Mouse (Mus musculus): ENCODE measurements around the gene H2-DMb2. TPM values are rescaled to one million over a fixed set of nuclear protein-coding genes. Genes with fewer than 3 reads are reported as not detected.

The H2-DMb2 gene
- polyA plus RNA-seq, 1 experiment, result not detected

DNA sequence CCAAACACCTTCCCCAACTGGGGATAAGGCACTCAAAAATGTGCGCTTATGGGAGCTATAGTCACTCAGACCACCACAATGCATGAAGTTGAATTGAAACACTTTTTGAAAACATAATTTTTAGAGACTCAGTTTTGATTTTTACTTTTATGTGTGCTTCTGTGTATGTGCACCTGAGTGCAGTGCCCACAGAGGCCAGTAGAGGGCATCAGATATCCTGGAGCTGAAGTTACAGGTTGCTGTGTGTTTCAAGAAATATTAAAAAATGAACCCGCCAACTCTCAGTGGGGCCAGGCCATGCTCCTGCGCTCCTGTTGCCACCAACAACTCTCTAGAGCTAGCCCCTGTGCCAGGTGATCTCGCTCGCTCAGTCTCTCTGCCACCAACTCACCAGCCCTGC, 29.4 kb downstream of the H2-DMb2 start:
- H3K36me3 ChIP-seq (ENCODE audit: control insufficient read depth, insufficient read depth), result no peaks in the 10 kb centered on the region
- no peak overlapping the region for H3ac ChIP-seq (ENCODE audit: control insufficient read depth, insufficient read length)
- H3K4me3 ChIP-seq, result no peak overlapping the region
- no peak overlapping the region for H3K4me2 ChIP-seq (ENCODE audit: low read depth)
- peaks cover 3% of the 10 kb centered on the region for H3K27me3 ChIP-seq (ENCODE audit: control insufficient read depth, insufficient read depth, insufficient read length)
- no peaks in the 10 kb centered on the region for H3K79me2 ChIP-seq (ENCODE audit: control insufficient read depth, insufficient read depth)
- no peak for TF ChIP-seq POLR2A (IDR thresholded peaks at IDR 0.05; ENCODE audit: insufficient read length, low read depth)
- no peak for TF ChIP-seq MYOG (IDR thresholded peaks at IDR 0.05; ENCODE audit: control insufficient read depth in 1 of 3, insufficient read depth in 1 of 3, insufficient read length in 2 of 3, low read depth in 2 of 3)
- no peak for TF ChIP-seq MAX (IDR thresholded peaks at IDR 0.05; ENCODE audit: low read depth)
- TF ChIP-seq MYOD1 (IDR thresholded peaks at IDR 0.05; ENCODE audit: control insufficient read depth in 1 of 3, insufficient read length in 2 of 3, low read depth in 2 of 3), result no peak
- no peak for TF ChIP-seq USF1 (IDR thresholded peaks at IDR 0.05; ENCODE audit: low read depth)
- TF ChIP-seq CEBPB (IDR thresholded peaks at IDR 0.05; ENCODE audit: insufficient read depth, poor library complexity, severe bottlenecking), result no peak
- TF ChIP-seq POLR2AphosphoS2 (IDR thresholded peaks at IDR 0.05; ENCODE audit: insufficient read length, low read depth), result no peak
- TF ChIP-seq E2F4 (IDR thresholded peaks at IDR 0.05; ENCODE audit: insufficient read depth), result no peak
- TF ChIP-seq TCF12 (IDR thresholded peaks at IDR 0.05; ENCODE audit: insufficient read depth, poor library complexity, severe bottlenecking), result no peak
- TF ChIP-seq TCF3 (IDR thresholded peaks at IDR 0.05; ENCODE audit: insufficient read length, low read depth), result no peak
- TF ChIP-seq SRF (IDR thresholded peaks at IDR 0.05; ENCODE audit: control insufficient read depth, insufficient read length, low read depth), result no peak
- TF ChIP-seq REST (IDR thresholded peaks at IDR 0.05; ENCODE audit: insufficient read depth, insufficient read length), result no peak

- no peaks in the 10 kb centered on the region for H3K36me3 ChIP-seq (ENCODE audit: control insufficient read depth, insufficient read depth)
- no peaks in the 10 kb centered on the region for H3K27me3 ChIP-seq (ENCODE audit: control insufficient read depth, insufficient read depth, insufficient read length)
- no peak overlapping the region for H3K4me2 ChIP-seq (ENCODE audit: low read depth)
- no peak overlapping the region for H3ac ChIP-seq (ENCODE audit: control insufficient read depth, insufficient read length)
- H3K4me3 ChIP-seq, result no peak overlapping the region
- TF ChIP-seq E2F4 (IDR thresholded peaks at IDR 0.05; ENCODE audit: insufficient read depth) (no peak), TCF3 (IDR thresholded peaks at IDR 0.05; ENCODE audit: insufficient read length, low read depth) (no peak), TCF12 (IDR thresholded peaks at IDR 0.05; ENCODE audit: insufficient read depth, poor library complexity, severe bottlenecking) (no peak), USF1 (IDR thresholded peaks at IDR 0.05; ENCODE audit: low read depth) (no peak), POLR2A (IDR thresholded peaks at IDR 0.05; ENCODE audit: insufficient read length, low read depth) (no peak), MYOD1 (IDR thresholded peaks at IDR 0.05; ENCODE audit: control insufficient read depth in 1 of 3, insufficient read length in 2 of 3, low read depth in 2 of 3) (no peak), POLR2AphosphoS2 (IDR thresholded peaks at IDR 0.05; ENCODE audit: insufficient read length, low read depth) (no peak), SRF (IDR thresholded peaks at IDR 0.05; ENCODE audit: control insufficient read depth, insufficient read length, low read depth) (no peak), CEBPB (IDR thresholded peaks at IDR 0.05; ENCODE audit: insufficient read depth, poor library complexity, severe bottlenecking) (no peak), REST (IDR thresholded peaks at IDR 0.05; ENCODE audit: insufficient read depth, insufficient read length) (no peak), MYOG (IDR thresholded peaks at IDR 0.05; ENCODE audit: control insufficient read depth in 1 of 3, insufficient read depth in 1 of 3, insufficient read length in 2 of 3, low read depth in 2 of 3) (no peak), MAX (IDR thresholded peaks at IDR 0.05; ENCODE audit: low read depth) (no peak)
- no peaks in the 10 kb centered on the region for H3K79me2 ChIP-seq (ENCODE audit: control insufficient read depth, insufficient read depth)
Measured at GRCm38 (mm10) chr17:34174075-34174474, 31.0 kb downstream of the H2-DMb2 start.

GRCm38 (mm10) chr17:34177179-34177578, 34.1 kb downstream of the H2-DMb2 start:
- no peaks in the 10 kb centered on the region for H3K79me2 ChIP-seq (ENCODE audit: control insufficient read depth, insufficient read depth)
- H3ac ChIP-seq (ENCODE audit: control insufficient read depth, insufficient read length), result no peak overlapping the region
- TF ChIP-seq TCF3 (IDR thresholded peaks at IDR 0.05; ENCODE audit: insufficient read length, low read depth) (no peak), USF1 (IDR thresholded peaks at IDR 0.05; ENCODE audit: low read depth) (no peak), MYOD1 (IDR thresholded peaks at IDR 0.05; ENCODE audit: control insufficient read depth in 1 of 3, insufficient read length in 2 of 3, low read depth in 2 of 3) (no peak), TCF12 (IDR thresholded peaks at IDR 0.05; ENCODE audit: insufficient read depth, poor library complexity, severe bottlenecking) (no peak), E2F4 (IDR thresholded peaks at IDR 0.05; ENCODE audit: insufficient read depth) (no peak), REST (IDR thresholded peaks at IDR 0.05; ENCODE audit: insufficient read depth, insufficient read length) (no peak), POLR2A (IDR thresholded peaks at IDR 0.05; ENCODE audit: insufficient read length, low read depth) (no peak), MAX (IDR thresholded peaks at IDR 0.05; ENCODE audit: low read depth) (no peak), CEBPB (IDR thresholded peaks at IDR 0.05; ENCODE audit: insufficient read depth, poor library complexity, severe bottlenecking) (no peak), MYOG (IDR thresholded peaks at IDR 0.05; ENCODE audit: control insufficient read depth in 1 of 3, insufficient read depth in 1 of 3, insufficient read length in 2 of 3, low read depth in 2 of 3) (no peak), POLR2AphosphoS2 (IDR thresholded peaks at IDR 0.05; ENCODE audit: insufficient read length, low read depth) (no peak), SRF (IDR thresholded peaks at IDR 0.05; ENCODE audit: control insufficient read depth, insufficient read length, low read depth) (no peak)
- no peak overlapping the region for H3K4me3 ChIP-seq
- H3K4me2 ChIP-seq (ENCODE audit: low read depth), result no peak overlapping the region
- no peaks in the 10 kb centered on the region for H3K36me3 ChIP-seq (ENCODE audit: control insufficient read depth, insufficient read depth)
- H3K27me3 ChIP-seq (ENCODE audit: control insufficient read depth, insufficient read depth, insufficient read length), result peaks cover 7% of the 10 kb centered on the region

GRCm38 (mm10) chr17:34179019-34179418, 35.9 kb downstream of the H2-DMb2 start:
- Histone ChIP-seq H3ac (ENCODE audit: control insufficient read depth, insufficient read length) (no peak overlapping the region), H3K4me3 (no peak overlapping the region), H3K27me3 (ENCODE audit: control insufficient read depth, insufficient read depth, insufficient read length) (peaks cover 15% of the 10 kb centered on the region), H3K4me2 (ENCODE audit: low read depth) (no peak overlapping the region), H3K79me2 (ENCODE audit: control insufficient read depth, insufficient read depth) (no peaks in the 10 kb centered on the region), H3K36me3 (ENCODE audit: control insufficient read depth, insufficient read depth) (no peaks in the 10 kb centered on the region)
- TF ChIP-seq USF1 (IDR thresholded peaks at IDR 0.05; ENCODE audit: low read depth), result no peak

All from myocyte (in vitro differentiated cells).